Mouse (Mus musculus) spleen, adult 2 months (tissue): ENCODE measurements around the gene Casp2. TPM values are rescaled to one million over a fixed set of nuclear protein-coding genes. Genes with fewer than 3 reads are reported as not detected.

Experiments
- DNase-seq, 2 experiments: peaks; one replicate each; pipeline versions ENCODE4 v3.0.0 to v3.0.0-alpha.2; 2012 to 2021; ENCODE audit warnings: low spot score in 2 of 2, low read depth in 1 of 2
- H3K27ac ChIP-seq: fragments of 200-500 bp; 2 replicates; pipeline ENCODE4 v1.5.1; 2012; ENCODE audit warnings: low read length, inconsistent platforms; ENCODE audit not compliant: insufficient read depth
- H3K27me3 ChIP-seq: fragments of 200-500 bp; 2 replicates; pipeline ENCODE4 v1.6.1; 2012; ENCODE audit warnings: mild to moderate bottlenecking, moderate library complexity, low read length, inconsistent platforms; ENCODE audit not compliant: control insufficient read depth, insufficient read depth
- H3K36me3 ChIP-seq: fragments of 200-500 bp; 2 replicates; pipeline ENCODE4 v1.6.1; 2012; ENCODE audit warnings: mild to moderate bottlenecking, low read length, inconsistent platforms; ENCODE audit not compliant: control insufficient read depth, insufficient read depth
- H3K4me1 ChIP-seq: fragments of 200-500 bp; 2 replicates; pipeline ENCODE4 v1.6.1; 2011; ENCODE audit warnings: inconsistent platforms; ENCODE audit not compliant: control insufficient read depth, insufficient read depth, insufficient read length
- H3K4me3 ChIP-seq: fragments of 200-500 bp; 2 replicates; pipeline ENCODE4 v1.5.1; 2011; ENCODE audit warnings: mild to moderate bottlenecking, inconsistent platforms; ENCODE audit not compliant: insufficient read depth, insufficient read length; ENCODE audit errors: extremely low read depth
- CTCF ChIP-seq: fragments of 200-500 bp; IDR thresholded peaks from 2 replicates; pipeline ENCODE4 v1.5.1; 2011; ENCODE audit warnings: mild to moderate bottlenecking, inconsistent platforms; ENCODE audit not compliant: insufficient read depth, insufficient read length, insufficient replicate concordance; ENCODE audit errors: extremely low read depth
- POLR2A ChIP-seq: fragments of 200-500 bp; IDR thresholded peaks from 2 replicates; pipeline ENCODE4 v1.6.1; 2011; ENCODE audit warnings: low read depth, low read length, inconsistent platforms
- WGBS: fragments of 180-500 bp; shearing (Covaris S2); methylation state at CpG from one replicate; pipeline ENCODE4 v1.1.7; 2018; 5-methylcytosine and 5-hydroxymethylcytosine counted together
- polyA plus RNA-seq: library from polyadenylated mRNA; depleted of rRNA; stranded (reverse); fragments of >200 nt; gene quantifications from 2 replicates; pipeline ENCODE4 v1.2.3, GENCODE M21; 2012

The Casp2 gene
- polyA plus RNA-seq, 1 experiment, result 33.6 TPM

GRCm38 (mm10) chr6:42309816-42310378 is 45.1 kb downstream of the Casp2 start:
- no peaks in the 10 kb centered on the region for H3K36me3 ChIP-seq
- 73% methylated on average over 8 of the region's 8 CpGs for WGBS
- peaks cover 2% of the 10 kb centered on the region; the same call in 1 of the 2 replicates for H3K4me1 ChIP-seq
- no peak for DNase-seq
- no peak overlapping the region for H3K4me3 ChIP-seq
- H3K27me3 ChIP-seq, result no peaks in the 10 kb centered on the region
- TF ChIP-seq CTCF (peak; percentile 7; the same call in 1 of the 2 replicates), POLR2A (no peak)
- H3K27ac ChIP-seq, result no peak overlapping the region

- no peak overlapping the region for H3K27ac ChIP-seq
Measured at GRCm38 (mm10) chr6:42310427-42311053, 45.8 kb downstream of the Casp2 start.

GRCm38 (mm10) chr6:42318293-42318692 is 53.5 kb downstream of the Casp2 start:
- Histone ChIP-seq H3K4me3 (no peak overlapping the region), H3K36me3 (no peaks in the 10 kb centered on the region)

More at GRCm38 (mm10) chr6:42310427-42311053, 45.8 kb downstream of the Casp2 start:
- no peak for DNase-seq
- no peaks in the 10 kb centered on the region for H3K36me3 ChIP-seq
- 43% methylated on average over 2 of the region's 2 CpGs for WGBS
- no peak for TF ChIP-seq CTCF
- TF ChIP-seq POLR2A, result no peak
- H3K4me3 ChIP-seq, result no peak overlapping the region
- H3K27me3 ChIP-seq, result no peaks in the 10 kb centered on the region
- H3K4me1 ChIP-seq, result peaks cover 2% of the 10 kb centered on the region; the same call in 1 of the 2 replicates

GRCm38 (mm10) chr6:42323371-42324066 is 58.7 kb downstream of the Casp2 start:
- Histone ChIP-seq H3K36me3 (no peaks in the 10 kb centered on the region), H3K4me1 (peaks cover 5% of the 10 kb centered on the region; the same call in 1 of the 2 replicates), H3K27me3 (peaks cover 18% of the 10 kb centered on the region), H3K4me3 (peak overlapping the region; percentile 61; the same call in 1 of the 2 replicates), H3K27ac (no peak overlapping the region)
- WGBS, result 11% methylated on average over 28 of the region's 28 CpGs
- no peak for DNase-seq
- TF ChIP-seq CTCF (no peak), POLR2A (no peak)

More at GRCm38 (mm10) chr6:42318293-42318692, 53.5 kb downstream of the Casp2 start:
- Histone ChIP-seq H3K27me3 (peaks cover 3% of the 10 kb centered on the region), H3K4me1 (no peaks in the 10 kb centered on the region), H3K27ac (no peak overlapping the region)
- WGBS, result 85% methylated on average over 4 of the region's 4 CpGs
- no peak for TF ChIP-seq POLR2A
- no peak for TF ChIP-seq CTCF
- DNase-seq, result no peak

- 3% methylated on average over 27 of the region's 32 CpGs for WGBS
- Histone ChIP-seq H3K27me3 (peaks cover 18% of the 10 kb centered on the region), H3K36me3 (no peaks in the 10 kb centered on the region), H3K27ac (no peak overlapping the region), H3K4me1 (peaks cover 5% of the 10 kb centered on the region; the same call in 1 of the 2 replicates), H3K4me3 (peak overlapping the region; percentile 61)
- no peak for DNase-seq
- no peak for TF ChIP-seq CTCF
- no peak for TF ChIP-seq POLR2A
Measured at GRCm38 (mm10) chr6:42324067-42324481, 59.3 kb downstream of the Casp2 start.

- Histone ChIP-seq H3K4me3 (peak within 1 kb of the TSS; percentile 61), H3K27ac (no peak within 1 kb of the TSS), H3K27me3 (peaks cover 18% of the 10 kb centered on the region), H3K4me1 (peaks cover 5% of the 10 kb centered on the region; the same call in 1 of the 2 replicates), H3K36me3 (no peaks in the 10 kb centered on the region)
- TF ChIP-seq CTCF, result no peak
- TF ChIP-seq POLR2A, result no peak
- peak in 1 of 2 experiments; percentile 12 for DNase-seq
- WGBS, result 3% methylated on average over 52 of the region's 68 CpGs
Measured at GRCm38 (mm10) chr6:42324482-42325267, 59.9 kb downstream of the Casp2 start, which contains the start of gene Fam131b. Fam131b (minus strand) TSS chr6:42324643.
